Mouse (Mus musculus): ENCODE data around the gene Ube2e2. TPM values are rescaled to one million over a fixed set of nuclear protein-coding genes. Genes with fewer than 3 reads are reported as not detected.
"Not testable (repeated sequence)": the region's sequence is repeated elsewhere in the genome, so short reads cannot be mapped to it uniquely, and the experiment has no call there.

Gene Ube2e2
- polyA plus RNA-seq, 1 experiment = 37.7 TPM

DNA sequence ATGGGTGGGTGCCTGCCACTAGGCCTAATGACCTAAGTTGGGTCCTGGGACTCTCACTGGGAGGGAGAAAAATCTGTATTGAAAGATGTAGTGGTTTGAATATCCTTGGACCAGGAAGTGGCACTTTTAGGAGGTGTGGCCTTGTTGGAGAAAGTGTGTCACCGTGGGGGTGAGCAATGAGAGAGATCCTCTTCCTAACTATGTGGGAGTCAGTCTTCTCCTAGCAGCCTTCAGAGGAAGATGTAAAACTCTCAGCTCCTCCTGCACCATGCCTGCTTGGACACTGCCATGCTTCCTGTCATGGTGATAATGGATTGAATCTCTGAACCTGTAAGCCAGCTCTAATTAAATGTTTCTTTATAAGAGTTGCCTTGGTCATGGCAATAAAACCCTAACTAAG is 338.8 kb downstream of the Ube2e2 start:
- Histone ChIP-seq H3K4me3 (no peak overlapping the region), H3K4me2 (ENCODE audit: low read depth) (no peak overlapping the region), H3K36me3 (ENCODE audit: control insufficient read depth, insufficient read depth) (no peaks in the 10 kb centered on the region), H3ac (ENCODE audit: control insufficient read depth, insufficient read length) (no peak overlapping the region), H3K79me2 (ENCODE audit: control insufficient read depth, insufficient read depth) (no peaks in the 10 kb centered on the region), H3K27me3 (ENCODE audit: control insufficient read depth, insufficient read depth, insufficient read length) (no peaks in the 10 kb centered on the region)
- no peak for TF ChIP-seq CEBPB (IDR thresholded peaks at IDR 0.05; ENCODE audit: insufficient read depth, poor library complexity, severe bottlenecking)

DNA sequence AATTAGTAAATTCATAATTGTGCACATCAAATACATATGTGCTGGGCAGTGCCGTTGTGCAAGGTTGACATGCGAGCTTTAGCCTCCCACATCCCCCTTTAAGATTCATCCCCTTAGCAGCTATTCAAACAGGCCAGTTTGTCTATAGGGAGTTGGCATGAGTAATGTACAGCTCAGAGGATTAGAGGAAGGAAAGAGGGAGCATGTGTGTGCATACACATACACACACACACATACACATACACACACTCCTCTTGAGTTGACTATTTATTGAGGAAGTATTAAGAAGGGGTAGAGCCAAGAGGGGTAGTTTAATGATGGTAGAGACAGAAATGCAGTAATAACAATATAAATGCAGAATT is 339.5 kb downstream of the Ube2e2 start:
- no peaks in the 10 kb centered on the region for H3K27me3 ChIP-seq (ENCODE audit: control insufficient read depth, insufficient read depth, insufficient read length)
- TF ChIP-seq SRF (IDR thresholded peaks at IDR 0.05; ENCODE audit: control insufficient read depth, insufficient read length, low read depth) (no peak), MAX (IDR thresholded peaks at IDR 0.05; ENCODE audit: low read depth) (no peak), E2F4 (IDR thresholded peaks at IDR 0.05; ENCODE audit: insufficient read depth) (no peak), REST (IDR thresholded peaks at IDR 0.05; ENCODE audit: insufficient read depth, insufficient read length) (no peak), MYOD1 (IDR thresholded peaks at IDR 0.05; ENCODE audit: control insufficient read depth in 1 of 3, insufficient read length in 2 of 3, low read depth in 2 of 3) (no peak), TCF12 (IDR thresholded peaks at IDR 0.05; ENCODE audit: insufficient read depth, poor library complexity, severe bottlenecking) (no peak), POLR2AphosphoS2 (IDR thresholded peaks at IDR 0.05; ENCODE audit: insufficient read length, low read depth) (no peak), MYOG (IDR thresholded peaks at IDR 0.05; ENCODE audit: control insufficient read depth in 1 of 3, insufficient read depth in 1 of 3, insufficient read length in 2 of 3, low read depth in 2 of 3) (no peak), POLR2A (IDR thresholded peaks at IDR 0.05; ENCODE audit: insufficient read length, low read depth) (no peak), USF1 (IDR thresholded peaks at IDR 0.05; ENCODE audit: low read depth) (no peak), CEBPB (IDR thresholded peaks at IDR 0.05; ENCODE audit: insufficient read depth, poor library complexity, severe bottlenecking) (no peak), TCF3 (IDR thresholded peaks at IDR 0.05; ENCODE audit: insufficient read length, low read depth) (no peak)
- peak overlapping the region; percentile 28 for H3K4me2 ChIP-seq (ENCODE audit: low read depth)
- no peaks in the 10 kb centered on the region for H3K79me2 ChIP-seq (ENCODE audit: control insufficient read depth, insufficient read depth)
- no peak overlapping the region for H3ac ChIP-seq (ENCODE audit: control insufficient read depth, insufficient read length)
- H3K4me3 ChIP-seq = no peak overlapping the region
- H3K36me3 ChIP-seq (ENCODE audit: control insufficient read depth, insufficient read depth) = no peaks in the 10 kb centered on the region

DNA sequence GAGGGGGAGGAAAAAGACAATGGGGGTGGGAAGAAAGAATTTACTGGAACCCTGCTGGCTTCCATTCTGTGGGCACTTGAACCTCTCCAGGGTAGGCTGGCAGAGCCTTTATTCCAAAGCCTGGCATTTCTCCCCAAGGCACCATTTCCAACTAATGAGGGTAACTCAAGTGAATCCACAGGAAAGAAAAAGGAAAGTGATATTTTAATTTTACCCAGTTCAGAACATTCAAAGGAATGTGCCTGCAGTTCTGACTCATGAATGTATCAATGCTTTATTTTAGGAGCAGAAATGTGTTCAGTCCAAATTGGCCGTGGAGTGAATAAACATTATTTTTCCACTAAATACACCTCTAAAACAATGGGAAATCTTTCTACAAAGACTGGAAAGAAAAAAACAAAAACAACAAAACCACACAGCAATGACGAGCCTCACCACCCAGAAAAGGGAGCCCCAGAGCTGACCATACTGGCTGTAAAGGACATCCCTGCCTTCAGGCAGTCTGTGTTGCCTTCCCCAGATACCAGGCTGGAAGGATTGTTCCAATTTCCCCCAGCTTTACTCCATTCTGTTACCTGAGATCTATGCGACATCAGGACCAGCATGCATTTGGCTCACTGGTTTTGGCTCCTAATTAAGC is 340.0 kb downstream of the Ube2e2 start:
- peak overlapping the region; percentile 28 for H3K4me2 ChIP-seq (ENCODE audit: low read depth)
- H3K4me3 ChIP-seq = no peak overlapping the region
- no peaks in the 10 kb centered on the region for H3K27me3 ChIP-seq (ENCODE audit: control insufficient read depth, insufficient read depth, insufficient read length)
- H3ac ChIP-seq (ENCODE audit: control insufficient read depth, insufficient read length) = no peak overlapping the region
- H3K79me2 ChIP-seq (ENCODE audit: control insufficient read depth, insufficient read depth) = no peaks in the 10 kb centered on the region
- no peaks in the 10 kb centered on the region for H3K36me3 ChIP-seq (ENCODE audit: control insufficient read depth, insufficient read depth)
- TF ChIP-seq MYOD1 (IDR thresholded peaks at IDR 0.05; ENCODE audit: control insufficient read depth in 1 of 3, insufficient read length in 2 of 3, low read depth in 2 of 3) = no peak

DNA sequence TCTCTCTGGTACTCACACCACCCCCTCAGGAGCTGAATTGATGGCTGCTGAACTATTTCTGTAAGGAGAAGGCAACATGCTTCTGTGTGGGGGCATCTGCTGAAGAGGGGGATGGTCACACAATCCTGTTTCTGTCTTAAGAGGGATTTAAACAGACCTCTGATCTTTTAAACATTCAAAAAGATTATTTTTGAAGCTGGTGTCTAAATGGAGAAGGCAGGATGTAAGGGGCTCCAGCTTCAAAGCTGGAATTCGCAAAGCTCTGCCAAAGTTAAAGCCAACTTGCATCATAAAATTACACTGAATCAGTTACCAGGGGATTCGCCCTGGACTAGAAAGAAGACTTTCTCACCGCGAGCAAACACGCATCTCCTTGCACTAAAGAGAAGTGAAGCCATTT is 346.5 kb downstream of the Ube2e2 start:
- no peaks in the 10 kb centered on the region for H3K36me3 ChIP-seq (ENCODE audit: control insufficient read depth, insufficient read depth)
- no peak overlapping the region for H3K4me2 ChIP-seq (ENCODE audit: low read depth)
- TF ChIP-seq MYOG (IDR thresholded peaks at IDR 0.05; ENCODE audit: control insufficient read depth in 1 of 3, insufficient read depth in 1 of 3, insufficient read length in 2 of 3, low read depth in 2 of 3) (no peak), CEBPB (IDR thresholded peaks at IDR 0.05; ENCODE audit: insufficient read depth, poor library complexity, severe bottlenecking) (no peak), MAX (IDR thresholded peaks at IDR 0.05; ENCODE audit: low read depth) (no peak)
- H3ac ChIP-seq (ENCODE audit: control insufficient read depth, insufficient read length) = no peak overlapping the region
- no peaks in the 10 kb centered on the region for H3K79me2 ChIP-seq (ENCODE audit: control insufficient read depth, insufficient read depth)
- no peaks in the 10 kb centered on the region for H3K27me3 ChIP-seq (ENCODE audit: control insufficient read depth, insufficient read depth, insufficient read length)
- no peak overlapping the region for H3K4me3 ChIP-seq

DNA sequence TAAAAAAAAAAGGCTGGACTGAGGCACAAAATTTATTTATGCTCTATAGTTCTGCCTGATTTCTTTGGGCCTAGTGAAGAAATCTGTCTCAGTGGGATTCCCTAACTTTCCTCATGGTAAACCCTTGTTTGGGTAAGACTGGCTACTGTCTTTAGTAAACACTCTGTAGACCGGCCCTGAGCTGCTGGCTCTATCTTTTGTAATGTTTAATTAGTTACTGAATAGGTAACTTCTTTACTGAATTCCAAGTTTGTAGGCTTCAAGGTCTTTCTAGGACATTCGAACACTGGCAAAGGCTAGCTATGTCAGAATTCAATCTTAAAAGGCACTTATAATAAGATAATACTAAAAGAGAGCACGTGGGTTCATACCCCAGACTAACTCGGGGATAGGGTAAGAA is 355.0 kb downstream of the Ube2e2 start:
- not testable (repeated sequence) for H3K4me2 ChIP-seq (ENCODE audit: low read depth); H3K4me3 ChIP-seq; H3ac ChIP-seq (ENCODE audit: control insufficient read depth, insufficient read length); H3K27me3 ChIP-seq (ENCODE audit: control insufficient read depth, insufficient read depth, insufficient read length); H3K36me3 ChIP-seq (ENCODE audit: control insufficient read depth, insufficient read depth); H3K79me2 ChIP-seq (ENCODE audit: control insufficient read depth, insufficient read depth)

DNA sequence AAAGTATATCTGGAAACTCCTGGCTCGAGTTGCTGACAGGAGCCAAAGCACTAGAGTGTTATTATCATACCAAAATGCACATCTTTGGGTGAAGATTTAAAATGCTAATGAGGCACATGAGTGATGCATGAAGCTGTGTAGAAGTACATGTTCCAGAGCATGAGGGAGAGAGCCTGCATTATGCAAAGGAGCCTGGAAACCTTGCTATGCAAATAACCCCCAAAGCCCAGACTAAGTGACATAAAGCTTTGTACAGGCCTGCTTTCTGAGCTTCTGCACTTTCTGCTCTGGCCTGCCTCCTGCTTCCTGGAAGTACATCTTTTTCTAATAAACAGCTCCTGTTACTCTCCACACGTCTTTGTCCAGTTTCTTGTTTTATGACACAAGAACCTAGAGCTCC is 363.2 kb downstream of the Ube2e2 start:
- H3K36me3 ChIP-seq (ENCODE audit: control insufficient read depth, insufficient read depth) = no peaks in the 10 kb centered on the region
- no peaks in the 10 kb centered on the region for H3K79me2 ChIP-seq (ENCODE audit: control insufficient read depth, insufficient read depth)
- H3K27me3 ChIP-seq (ENCODE audit: control insufficient read depth, insufficient read depth, insufficient read length) = no peaks in the 10 kb centered on the region
- H3ac ChIP-seq (ENCODE audit: control insufficient read depth, insufficient read length) = no peak overlapping the region
- TF ChIP-seq REST (IDR thresholded peaks at IDR 0.05; ENCODE audit: insufficient read depth, insufficient read length) (no peak), SRF (IDR thresholded peaks at IDR 0.05; ENCODE audit: control insufficient read depth, insufficient read length, low read depth) (no peak), TCF12 (IDR thresholded peaks at IDR 0.05; ENCODE audit: insufficient read depth, poor library complexity, severe bottlenecking) (no peak), CEBPB (IDR thresholded peaks at IDR 0.05; ENCODE audit: insufficient read depth, poor library complexity, severe bottlenecking) (no peak), TCF3 (IDR thresholded peaks at IDR 0.05; ENCODE audit: insufficient read length, low read depth) (no peak), MYOD1 (IDR thresholded peaks at IDR 0.05; ENCODE audit: control insufficient read depth in 1 of 3, insufficient read length in 2 of 3, low read depth in 2 of 3) (no peak), USF1 (IDR thresholded peaks at IDR 0.05; ENCODE audit: low read depth) (no peak), MAX (IDR thresholded peaks at IDR 0.05; ENCODE audit: low read depth) (no peak), MYOG (IDR thresholded peaks at IDR 0.05; ENCODE audit: control insufficient read depth in 1 of 3, insufficient read depth in 1 of 3, insufficient read length in 2 of 3, low read depth in 2 of 3) (no peak), POLR2AphosphoS2 (IDR thresholded peaks at IDR 0.05; ENCODE audit: insufficient read length, low read depth) (no peak), POLR2A (IDR thresholded peaks at IDR 0.05; ENCODE audit: insufficient read length, low read depth) (no peak), E2F4 (IDR thresholded peaks at IDR 0.05; ENCODE audit: insufficient read depth) (no peak)
- no peak overlapping the region for H3K4me2 ChIP-seq (ENCODE audit: low read depth)
- H3K4me3 ChIP-seq = no peak overlapping the region
